Mouse (Mus musculus) frontal cortex, postnatal 36 days (tissue): Measurements from ENCODE around the gene Bcas1.

ENCODE experiments used
- DNase-seq, 2 experiments: peaks; one replicate each; pipeline ENCODE4 v3.0.0; 2022; ENCODE audit warnings: low spot score in 2 of 2

Bcas1 gene

GRCm38 (mm10) chr2:170418748-170419147, 8.9 kb downstream of the Bcas1 start:
- peak in 1 of 2 experiments; percentile 21 for DNase-seq

- no peak for DNase-seq
These were observed 16.0 kb downstream of the Bcas1 start for GRCm38 (mm10) chr2:170411490-170412168.

- no peak for DNase-seq
These were observed 16.8 kb downstream of the Bcas1 start for GRCm38 (mm10) chr2:170410677-170411489.

DNA sequence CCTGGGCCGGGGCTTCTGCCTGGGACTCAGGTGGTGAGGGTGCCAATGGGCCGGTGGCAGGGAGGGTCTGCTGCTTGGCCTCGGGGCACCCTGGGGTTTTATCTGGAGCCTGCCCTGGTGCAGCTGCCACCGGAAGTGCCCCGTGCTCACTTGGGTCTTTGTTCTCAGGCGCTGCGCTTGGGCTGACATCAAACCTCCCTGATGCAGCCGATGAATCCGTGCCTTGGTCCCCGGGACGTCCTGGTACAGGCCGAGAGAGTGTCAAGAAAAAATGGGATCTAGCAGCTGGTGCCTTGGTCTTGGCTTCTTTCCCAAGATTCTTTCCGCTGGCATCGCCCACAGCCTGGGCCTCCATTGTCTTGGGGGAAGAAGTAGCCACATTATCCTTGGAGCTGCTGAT, 21.2 kb downstream of the Bcas1 start:
- peak; percentile 28 to 31 for DNase-seq

DNA sequence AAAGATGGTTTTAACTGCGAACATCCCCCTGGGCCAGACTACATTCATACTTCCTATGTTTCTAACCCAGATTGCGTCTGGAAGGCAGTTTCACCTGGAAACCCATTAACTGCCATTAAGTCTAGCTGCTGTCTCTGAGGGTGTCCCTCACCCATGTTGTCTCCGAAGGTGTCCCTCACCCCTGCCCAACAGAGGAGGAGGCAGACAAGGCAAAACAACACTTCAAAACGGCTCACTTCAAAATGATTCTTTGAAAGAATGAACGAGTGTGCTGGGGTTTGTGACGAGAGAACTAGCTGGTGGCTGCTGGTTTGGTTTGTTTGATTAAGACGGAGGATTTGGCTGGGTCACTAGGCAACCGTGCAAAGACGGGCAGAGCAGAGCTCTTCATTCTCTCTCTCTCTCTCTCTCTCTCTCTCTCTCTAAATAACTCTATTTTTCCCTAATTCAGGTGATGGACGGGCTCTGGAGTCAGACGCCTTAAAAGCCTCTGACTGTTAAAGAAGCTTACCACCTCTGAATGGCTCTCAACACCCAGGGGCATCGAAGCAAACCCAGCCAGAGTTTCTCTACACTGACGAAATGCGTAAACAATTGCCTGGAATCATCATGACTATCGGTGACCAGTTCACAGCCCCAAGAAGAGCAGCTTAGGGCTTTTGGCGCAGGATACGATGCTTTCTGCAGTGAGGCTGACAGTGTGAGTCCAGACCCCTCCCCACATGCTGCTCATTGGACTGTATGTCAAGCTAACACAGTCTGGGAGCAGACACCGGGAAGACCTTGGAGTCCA, 22.7 kb downstream of the Bcas1 start:
- DNase-seq = no peak

DNA sequence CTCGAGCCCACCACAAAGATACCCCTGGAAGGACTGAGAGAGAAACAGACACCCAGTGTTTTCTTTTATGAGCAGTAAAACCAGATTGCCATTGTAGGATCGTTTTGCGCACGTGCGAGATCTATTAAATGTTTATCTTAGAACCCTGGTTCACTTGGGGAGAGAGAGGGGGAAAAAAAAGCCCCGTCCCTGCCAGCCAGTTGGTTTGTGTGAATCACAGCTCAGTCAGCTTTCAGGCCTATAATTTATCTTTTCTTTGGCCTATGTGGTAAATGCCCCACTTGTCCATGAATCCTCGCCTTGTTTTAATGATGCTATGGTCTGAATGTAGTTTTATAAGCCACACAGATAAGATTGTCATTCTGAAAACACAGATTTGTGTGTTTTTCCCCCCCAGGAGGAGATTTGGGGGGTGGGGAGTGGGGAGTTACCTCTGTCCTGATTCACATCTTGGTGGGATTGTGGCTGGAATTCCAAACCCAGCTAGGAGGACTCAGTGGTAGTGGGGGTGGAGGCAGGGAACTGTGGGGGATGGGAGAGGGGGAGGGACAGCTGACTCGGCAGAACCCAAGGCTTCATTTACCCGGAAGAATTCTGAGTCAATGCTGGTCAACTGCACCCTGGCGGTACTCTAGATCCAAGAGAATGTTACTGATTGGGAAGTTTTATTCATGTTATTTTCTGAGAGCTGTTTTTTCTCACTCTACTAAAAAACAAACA, 23.8 kb downstream of the Bcas1 start:
- DNase-seq = no peak

GRCm38 (mm10) chr2:170401211-170401799, 26.3 kb downstream of the Bcas1 start:
- DNase-seq = peak; percentile 54 to 65

GRCm38 (mm10) chr2:170400666-170401065, 27.0 kb downstream of the Bcas1 start:
- no peak for DNase-seq

DNA sequence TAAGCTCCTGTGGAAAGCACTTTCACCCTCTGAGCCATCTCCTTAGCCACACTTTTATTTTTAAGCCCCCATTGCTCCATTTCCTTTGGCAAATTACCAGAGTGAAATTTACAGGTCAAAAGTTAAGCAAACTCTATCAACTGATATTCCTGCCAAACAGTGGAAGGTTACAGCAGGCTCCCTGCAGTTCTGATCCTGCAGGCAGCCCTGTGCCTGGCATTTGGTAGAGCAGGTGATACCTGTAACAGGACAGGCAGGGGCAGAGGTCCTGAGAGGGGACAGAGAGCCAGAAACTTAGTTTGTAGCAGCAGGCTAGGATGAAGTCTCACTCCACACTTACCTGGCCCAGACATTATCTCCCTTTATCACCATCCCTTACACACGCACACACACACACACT, 35.7 kb downstream of the Bcas1 start:
- DNase-seq = no peak

DNA sequence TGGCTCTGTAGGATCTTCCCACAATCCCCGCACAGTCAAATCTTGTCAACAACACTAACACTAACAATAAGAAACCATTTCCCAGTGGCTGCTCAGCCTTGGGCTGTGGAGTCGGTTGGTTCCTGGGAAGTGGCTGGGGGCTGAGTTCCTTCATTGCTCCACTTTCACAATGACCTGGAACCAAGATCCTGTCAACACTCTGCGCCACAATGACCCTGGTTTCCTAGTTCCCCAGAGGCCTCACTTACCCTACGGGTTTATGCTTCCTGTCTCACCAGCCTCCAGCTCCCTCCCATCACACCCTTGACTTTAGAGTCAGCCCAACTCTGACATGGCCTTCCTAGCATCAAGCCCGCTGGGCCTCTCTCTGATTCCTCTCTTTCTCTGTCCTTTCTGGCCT, 39.3 kb downstream of the Bcas1 start:
- no peak for DNase-seq

DNA sequence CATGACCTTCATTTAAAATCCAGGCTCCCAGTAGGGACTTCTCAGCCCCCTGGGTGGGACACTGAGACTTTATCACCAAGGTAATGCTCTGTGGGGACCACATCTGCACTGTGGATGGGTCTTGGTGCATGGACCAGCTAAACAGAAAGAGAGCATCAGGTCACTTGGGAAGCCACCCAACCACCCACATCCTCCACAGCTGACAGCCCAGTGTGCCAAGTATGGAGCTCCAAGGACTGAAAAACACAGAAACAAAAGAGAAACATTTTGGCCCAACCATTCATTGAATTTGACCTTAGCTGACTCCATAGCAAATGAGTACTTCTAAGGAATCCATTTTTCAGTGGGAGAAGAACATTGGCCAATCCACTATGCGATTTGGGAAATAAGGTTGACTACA, 42.1 kb downstream of the Bcas1 start:
- no peak for DNase-seq

GRCm38 (mm10) chr2:170384770-170385169, 42.9 kb downstream of the Bcas1 start:
- no peak for DNase-seq

DNA sequence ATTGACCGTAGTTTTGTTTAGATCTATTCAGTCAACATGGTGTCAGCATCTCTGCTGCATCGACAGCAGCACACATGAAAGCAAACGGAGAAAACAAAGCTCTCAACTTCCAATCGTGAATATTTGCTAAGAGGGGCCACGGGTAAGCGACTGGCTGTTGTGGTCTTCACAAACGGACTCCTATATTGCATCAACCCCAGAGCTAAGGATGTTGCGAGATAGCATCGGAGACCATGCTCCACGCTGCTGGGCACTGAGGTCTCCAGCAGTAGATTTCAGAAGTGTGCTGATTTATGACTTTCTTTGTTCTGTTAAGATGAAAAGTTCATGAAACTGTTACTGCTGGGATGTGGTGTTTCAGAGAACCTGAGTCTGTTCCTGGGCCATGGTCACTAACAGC, 54.3 kb downstream of the Bcas1 start:
- DNase-seq = no peak

GRCm38 (mm10) chr2:170365676-170366075, 62.0 kb downstream of the Bcas1 start:
- no peak for DNase-seq

GRCm38 (mm10) chr2:170365271-170365670, 62.4 kb downstream of the Bcas1 start:
- no peak for DNase-seq

DNA sequence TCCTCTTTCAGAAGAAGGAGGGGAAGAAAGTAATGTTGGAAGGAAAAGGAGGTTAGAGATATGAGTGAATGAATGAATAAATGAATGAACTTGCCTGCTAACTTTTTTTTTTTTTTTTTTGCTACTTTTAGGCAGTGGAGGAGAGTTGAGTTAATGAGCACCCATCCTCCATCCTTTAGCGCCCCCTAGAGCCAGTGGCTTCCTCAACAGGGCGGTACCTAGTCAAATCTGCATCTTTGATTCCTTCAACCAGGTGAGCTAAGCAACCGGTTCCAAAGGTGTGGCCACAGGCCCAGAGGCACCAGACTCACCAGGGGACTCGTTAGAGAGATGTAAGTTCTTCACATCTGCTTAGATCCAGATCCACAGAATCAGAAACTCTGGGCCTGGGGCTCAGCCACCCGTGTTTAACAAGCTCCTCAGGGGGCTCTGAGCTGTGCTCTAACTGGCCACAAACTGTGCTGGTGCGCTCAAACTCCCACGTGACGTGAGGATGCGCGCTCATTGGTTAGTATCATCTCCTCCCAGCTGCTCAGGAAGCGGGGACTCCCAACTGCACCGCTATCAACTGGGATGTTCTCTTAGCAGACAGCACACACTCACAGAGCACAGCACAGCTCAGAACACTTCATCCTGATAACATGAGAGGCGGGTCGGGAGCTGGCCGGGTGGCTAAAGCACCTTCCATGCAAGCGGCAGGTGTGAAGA, 70.8 kb downstream of the Bcas1 start:
- DNase-seq = no peak

DNA sequence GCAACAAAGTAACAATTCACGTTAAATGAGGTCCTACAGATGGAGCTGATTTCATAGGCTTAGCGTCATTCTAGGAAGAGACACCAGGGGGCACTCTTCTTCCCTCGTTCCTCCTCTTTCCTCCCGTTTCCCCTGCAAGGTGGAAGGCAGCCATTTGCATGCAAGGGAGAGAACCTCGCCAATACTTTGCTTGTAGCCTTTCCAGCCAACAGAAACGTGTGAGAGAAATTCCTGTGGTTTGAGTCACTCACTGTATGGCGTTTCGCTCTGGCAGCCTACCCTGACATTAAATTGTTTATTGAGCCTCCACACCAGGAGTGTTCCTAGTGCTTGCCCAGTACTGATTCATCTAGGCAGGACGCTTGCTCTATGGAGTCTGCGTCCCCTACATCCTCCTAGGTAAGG, 72.7 kb downstream of the Bcas1 start:
- DNase-seq = peak; percentile 77 to 91

DNA sequence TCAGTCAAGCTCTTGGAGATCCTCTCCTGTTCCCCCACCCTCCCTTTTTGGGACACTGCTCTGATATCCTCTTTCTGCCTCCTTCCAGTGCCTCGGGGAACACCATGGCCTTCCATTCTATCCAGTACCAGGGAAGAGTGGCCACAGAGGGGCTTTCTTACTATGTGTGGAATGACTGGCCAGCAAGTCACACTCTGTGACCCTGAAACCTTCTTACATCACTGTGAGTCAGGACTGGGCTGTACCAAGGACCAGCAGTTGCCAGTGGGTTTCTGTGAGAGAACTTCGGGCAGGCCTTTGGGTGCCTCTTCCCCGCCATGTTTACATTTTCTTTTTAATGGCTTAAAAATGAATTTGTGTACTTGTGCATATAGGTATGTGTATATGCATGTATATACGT, 75.4 kb downstream of the Bcas1 start:
- no peak for DNase-seq

DNA sequence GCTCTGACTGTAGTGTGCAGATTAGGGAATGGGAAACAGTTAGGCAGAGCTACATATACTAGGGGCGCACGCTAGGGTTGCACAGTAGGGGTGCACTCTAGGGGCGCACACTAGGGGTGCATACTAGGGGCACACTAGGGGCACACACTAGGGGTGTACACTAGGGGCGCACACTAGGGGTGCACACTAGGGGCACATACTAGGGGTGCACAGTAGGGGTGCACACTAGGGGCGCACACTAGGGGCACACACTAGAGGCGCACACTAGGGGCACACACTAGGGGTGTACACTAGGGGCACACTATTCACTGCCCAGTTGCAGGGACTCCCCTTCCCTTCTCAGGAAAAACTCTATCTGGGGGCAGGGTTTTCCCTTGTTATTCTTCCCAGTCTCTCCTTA, 75.8 kb downstream of the Bcas1 start:
- DNase-seq = no peak

- DNase-seq = no peak
These were observed 77.9 kb downstream of the Bcas1 start for GRCm38 (mm10) chr2:170349784-170350183.

- no peak for DNase-seq
These were observed 78.5 kb downstream of the Bcas1 start for GRCm38 (mm10) chr2:170349096-170349495.
